Mouse (Mus musculus) heart, embryonic 12.5 days (tissue): ENCODE results near the gene Fam207a. TPM values are rescaled to one million over a fixed set of nuclear protein-coding genes. Genes with fewer than 3 reads are reported as not detected.

Experiments used
- ATAC-seq: fragments of 200-750 bp; cut with Nextera tagmentation; 2 replicates; pipeline ENCODE4 v1.8.0; 2017; ENCODE audit warnings: moderate TSS enrichment, moderate library complexity; ENCODE audit not compliant: insufficient number of reproducible peaks, low FRiP score
- H3K27ac ChIP-seq: fragments of 300-500 bp; sonication (generic); 2 replicates; pipeline ENCODE4 v1.5.1; 2016; ENCODE audit warnings: mild to moderate bottlenecking, moderate library complexity; ENCODE audit not compliant: poor library complexity, severe bottlenecking
- H3K27me3 ChIP-seq: fragments of 300-500 bp; sonication (generic); replicated peaks from 2 replicates; pipeline ENCODE4 v1.6.1; 2016; ENCODE audit warnings: mild to moderate bottlenecking, moderate library complexity
- H3K36me3 ChIP-seq: fragments of 300-500 bp; sonication (generic); 2 replicates; pipeline ENCODE4 v1.6.1; 2016; ENCODE audit warnings: mild to moderate bottlenecking, moderate library complexity
- H3K4me1 ChIP-seq: fragments of 300-500 bp; sonication (generic); replicated peaks from 2 replicates; pipeline ENCODE4 v1.6.1; 2016; ENCODE audit warnings: mild to moderate bottlenecking
- H3K4me2 ChIP-seq: fragments of 300-500 bp; sonication (generic); 2 replicates; pipeline ENCODE4 v1.6.1; 2016; ENCODE audit warnings: mild to moderate bottlenecking, moderate library complexity
- H3K4me3 ChIP-seq: fragments of 300-500 bp; sonication (generic); 2 replicates; pipeline ENCODE4 v1.5.1; 2016; ENCODE audit warnings: mild to moderate bottlenecking
- H3K9ac ChIP-seq: fragments of 300-500 bp; sonication (generic); 2 replicates; pipeline ENCODE4 v1.6.1; 2016; ENCODE audit warnings: mild to moderate bottlenecking, moderate library complexity
- H3K9me3 ChIP-seq: fragments of 300-500 bp; sonication (generic); replicated peaks from 2 replicates; pipeline ENCODE4 v1.6.1; 2016; ENCODE audit warnings: mild to moderate bottlenecking, moderate library complexity
- WGBS: fragments of 180-500 bp; shearing (Covaris S2); methylation state at CpG from one replicate; pipeline ENCODE4 v1.1.7; 2016; 5-methylcytosine and 5-hydroxymethylcytosine counted together
- polyA plus RNA-seq: library from polyadenylated mRNA; unstranded; fragments of >200 nt; fragmentation: Nextera tagmentation; extraction: Ambion mirVana; gene quantifications from 2 replicates; pipeline ENCODE4 v1.2.1, GENCODE M21; 2016

Gene Fam207a
- polyA plus RNA-seq, 1 experiment from 2014 or later: 31.0 TPM

- Histone ChIP-seq H3K4me1 (peaks cover 9% of the 10 kb centered on the region; the same call in 1 of the 2 replicates), H3K4me2 (no peak overlapping the region), H3K9me3 (no peaks in the 10 kb centered on the region), H3K36me3 (no peaks in the 10 kb centered on the region), H3K27me3 (no peaks in the 10 kb centered on the region), H3K4me3 (no peak overlapping the region), H3K9ac (0 out of 2 replicates have a peak overlapping the region, but pooled peaks have one; percentile 27), H3K27ac (no peak overlapping the region)
- ATAC-seq: no peak; the same call in 1 of the 2 replicates
- WGBS: 75% methylated on average over 10 of the region's 10 CpGs
Observed at GRCm38 (mm10) chr10:77548576-77548975, 33.0 kb upstream of the Fam207a start.

GRCm38 (mm10) chr10:77544916-77545315 lies 29.3 kb upstream of the Fam207a start:
- Histone ChIP-seq H3K27me3 (no peaks in the 10 kb centered on the region), H3K36me3 (no peaks in the 10 kb centered on the region), H3K4me1 (peaks cover 15% of the 10 kb centered on the region; the same call in 1 of the 2 replicates), H3K4me2 (no peak overlapping the region), H3K4me3 (no peak overlapping the region), H3K9ac (no peak overlapping the region), H3K27ac (no peak overlapping the region), H3K9me3 (no peaks in the 10 kb centered on the region)
- no peak for ATAC-seq
- WGBS: 73% methylated on average over 5 of the region's 5 CpGs

GRCm38 (mm10) chr10:77543226-77543625 lies 27.6 kb upstream of the Fam207a start:
- Histone ChIP-seq H3K27ac (no peak overlapping the region), H3K27me3 (no peaks in the 10 kb centered on the region), H3K4me3 (no peak overlapping the region), H3K9ac (no peak overlapping the region), H3K4me1 (peaks cover 13% of the 10 kb centered on the region), H3K9me3 (no peaks in the 10 kb centered on the region), H3K4me2 (no peak overlapping the region), H3K36me3 (no peaks in the 10 kb centered on the region)
- WGBS: 46% methylated on average over 7 of the region's 7 CpGs
- ATAC-seq: no peak

- H3K9ac ChIP-seq: no peak overlapping the region
- H3K9me3 ChIP-seq: no peaks in the 10 kb centered on the region
- no peak overlapping the region for H3K4me3 ChIP-seq
- no peak for ATAC-seq
- no peaks in the 10 kb centered on the region for H3K36me3 ChIP-seq
- no peak overlapping the region for H3K27ac ChIP-seq
- H3K4me1 ChIP-seq: peaks cover 13% of the 10 kb centered on the region
- H3K4me2 ChIP-seq: no peak overlapping the region
- WGBS: 69% methylated on average over 10 of the region's 10 CpGs
- H3K27me3 ChIP-seq: no peaks in the 10 kb centered on the region
Observed at GRCm38 (mm10) chr10:77541864-77542666, 26.5 kb upstream of the Fam207a start.

GRCm38 (mm10) chr10:77540576-77541102 lies 25.1 kb upstream of the Fam207a start:
- Histone ChIP-seq H3K27ac (no peak overlapping the region), H3K4me3 (no peak overlapping the region), H3K9ac (no peak overlapping the region), H3K4me2 (no peak overlapping the region), H3K9me3 (no peaks in the 10 kb centered on the region), H3K4me1 (peaks cover 13% of the 10 kb centered on the region), H3K27me3 (no peaks in the 10 kb centered on the region), H3K36me3 (no peaks in the 10 kb centered on the region)
- no peak for ATAC-seq
- 82% methylated on average over 4 of the region's 4 CpGs for WGBS

- Histone ChIP-seq H3K4me3 (no peak overlapping the region), H3K4me2 (no peak overlapping the region), H3K9ac (no peak overlapping the region), H3K9me3 (no peaks in the 10 kb centered on the region), H3K27me3 (no peaks in the 10 kb centered on the region), H3K4me1 (peaks cover 13% of the 10 kb centered on the region), H3K36me3 (no peaks in the 10 kb centered on the region), H3K27ac (no peak overlapping the region)
- ATAC-seq: no peak
- WGBS: 53% methylated on average over 7 of the region's 7 CpGs
Observed at GRCm38 (mm10) chr10:77539320-77539945, 23.8 kb upstream of the Fam207a start.

- no peak overlapping the region for H3K4me2 ChIP-seq
- no peaks in the 10 kb centered on the region for H3K27me3 ChIP-seq
- no peak overlapping the region for H3K4me3 ChIP-seq
- ATAC-seq: no peak
- H3K4me1 ChIP-seq: peaks cover 13% of the 10 kb centered on the region
- H3K27ac ChIP-seq: no peak overlapping the region
- 79% methylated on average over 11 of the region's 11 CpGs for WGBS
- no peak overlapping the region for H3K9ac ChIP-seq
- no peaks in the 10 kb centered on the region for H3K9me3 ChIP-seq
- no peaks in the 10 kb centered on the region for H3K36me3 ChIP-seq
Observed at GRCm38 (mm10) chr10:77537215-77538209, 21.9 kb upstream of the Fam207a start.

GRCm38 (mm10) chr10:77536727-77537126 lies 21.1 kb upstream of the Fam207a start:
- H3K36me3 ChIP-seq: no peaks in the 10 kb centered on the region
- H3K9me3 ChIP-seq: no peaks in the 10 kb centered on the region
- no peak overlapping the region for H3K4me2 ChIP-seq
- H3K4me1 ChIP-seq: peaks cover 10% of the 10 kb centered on the region
- H3K4me3 ChIP-seq: no peak overlapping the region
- no peak overlapping the region for H3K27ac ChIP-seq
- H3K9ac ChIP-seq: no peak overlapping the region
- H3K27me3 ChIP-seq: no peaks in the 10 kb centered on the region
- WGBS: 68% methylated on average over 8 of the region's 8 CpGs
- ATAC-seq: no peak

- H3K9me3 ChIP-seq: no peaks in the 10 kb centered on the region
- 83% methylated on average over 1 of the region's 1 CpGs for WGBS
- H3K9ac ChIP-seq: no peak overlapping the region
- no peaks in the 10 kb centered on the region for H3K27me3 ChIP-seq
- no peak overlapping the region for H3K4me3 ChIP-seq
- H3K4me1 ChIP-seq: peaks cover 24% of the 10 kb centered on the region
- H3K36me3 ChIP-seq: no peaks in the 10 kb centered on the region
- no peak for ATAC-seq
- no peak overlapping the region for H3K27ac ChIP-seq
- no peak overlapping the region for H3K4me2 ChIP-seq
Observed at GRCm38 (mm10) chr10:77532020-77532413, 16.4 kb upstream of the Fam207a start.

- peak; percentile 65; the same call in 1 of the 2 replicates for ATAC-seq
- H3K4me3 ChIP-seq: no peak overlapping the region
Observed at GRCm38 (mm10) chr10:77531026-77532019, 15.7 kb upstream of the Fam207a start.

More at GRCm38 (mm10) chr10:77531026-77532019, 15.7 kb upstream of the Fam207a start:
- H3K4me1 ChIP-seq: peaks cover 24% of the 10 kb centered on the region
- H3K27me3 ChIP-seq: no peaks in the 10 kb centered on the region
- no peak overlapping the region for H3K4me2 ChIP-seq
- peak overlapping the region; percentile 8; the same call in 1 of the 2 replicates for H3K27ac ChIP-seq
- no peaks in the 10 kb centered on the region for H3K9me3 ChIP-seq
- H3K9ac ChIP-seq: no peak overlapping the region
- WGBS: 52% methylated on average over 6 of the region's 6 CpGs
- H3K36me3 ChIP-seq: no peaks in the 10 kb centered on the region
